Mouse (Mus musculus) kidney, adult 2 months (tissue): ENCODE measurements at regions not wholly inside any gene's neighbourhood (a gene's known extent, or its start where the extent isn't known, plus 50 kb on each side); places are given as distances from the start of the nearest gene placed in this dataset.

Experiments
- CTCF ChIP-seq: fragments of 200-500 bp; conservative IDR thresholded peaks from 2 replicates; pipeline ENCODE4 v1.5.1; 2011; ENCODE audit warnings: low read depth, mild to moderate bottlenecking, control low read depth, low read length, moderate library complexity, mixed read lengths; ENCODE audit not compliant: insufficient read depth, insufficient read length
- POLR2A ChIP-seq: fragments of 200-500 bp; IDR thresholded peaks from one replicate; pipeline ENCODE4 v1.6.1; 2011; ENCODE audit warnings: low read depth, low read length, control low read depth

- TF ChIP-seq POLR2A (no peak), CTCF (no peak)
Observed at GRCm38 (mm10) chr14:102782227-102782626, 200.2 kb downstream of the Kctd12 start.
